Mouse (Mus musculus) ovary, postnatal 10 days (tissue): ENCODE measurements at regions not wholly inside any gene's neighbourhood (a gene's known extent, or its start where the extent isn't known, plus 50 kb on each side); places are given as distances from the start of the nearest gene placed in this dataset.

ENCODE experiments used
- DNase-seq: peaks from one replicate; pipeline ENCODE4 v3.0.0; 2022; ENCODE audit warnings: low spot score

- DNase-seq = no peak
These were observed 2492.0 kb upstream of the Gm7489 start for GRCm38 (mm10) chr15:51392449-51393405.

- DNase-seq = no peak
These were observed 2488.7 kb upstream of the Gm7489 start for GRCm38 (mm10) chr15:51395961-51396360.

GRCm38 (mm10) chr15:51403581-51403980 is 2481.1 kb upstream of the Gm7489 start:
- no peak for DNase-seq

GRCm38 (mm10) chr15:51409791-51410308 is 2474.9 kb upstream of the Gm7489 start:
- no peak for DNase-seq

GRCm38 (mm10) chr15:51411966-51412365 is 2472.7 kb upstream of the Gm7489 start:
- no peak for DNase-seq

- no peak for DNase-seq
These were observed 2442.1 kb upstream of the Gm7489 start for GRCm38 (mm10) chr15:51442606-51443005.

- no peak for DNase-seq
These were observed 2414.8 kb upstream of the Gm7489 start for GRCm38 (mm10) chr15:51469895-51470294.

GRCm38 (mm10) chr15:51471143-51471542 is 2413.6 kb upstream of the Gm7489 start:
- DNase-seq = no peak

- no peak for DNase-seq
These were observed 2412.7 kb upstream of the Gm7489 start for GRCm38 (mm10) chr15:51472049-51472448.

- no peak for DNase-seq
These were observed 2402.8 kb upstream of the Gm7489 start for GRCm38 (mm10) chr15:51481856-51482255.

GRCm38 (mm10) chr15:51484207-51484606 is 2400.5 kb upstream of the Gm7489 start:
- no peak for DNase-seq

- DNase-seq = no peak
These were observed 2399.2 kb upstream of the Gm7489 start for GRCm38 (mm10) chr15:51485554-51485953.

GRCm38 (mm10) chr15:51502058-51502741 is 2382.5 kb upstream of the Gm7489 start:
- no peak for DNase-seq

- no peak for DNase-seq
These were observed 2381.9 kb upstream of the Gm7489 start for GRCm38 (mm10) chr15:51502742-51503270.

GRCm38 (mm10) chr15:51503341-51503740 is 2381.4 kb upstream of the Gm7489 start:
- no peak for DNase-seq

GRCm38 (mm10) chr15:51504016-51504760 is 2380.5 kb upstream of the Gm7489 start:
- DNase-seq = no peak

GRCm38 (mm10) chr15:51504789-51505188 is 2379.9 kb upstream of the Gm7489 start:
- DNase-seq = no peak

GRCm38 (mm10) chr15:51507126-51507525 is 2377.6 kb upstream of the Gm7489 start:
- DNase-seq = no peak

GRCm38 (mm10) chr15:51511319-51511718 is 2373.4 kb upstream of the Gm7489 start:
- DNase-seq = no peak

GRCm38 (mm10) chr15:51536317-51536716 is 2348.4 kb upstream of the Gm7489 start:
- no peak for DNase-seq

GRCm38 (mm10) chr15:51551216-51551775 is 2333.4 kb upstream of the Gm7489 start:
- DNase-seq = no peak

GRCm38 (mm10) chr15:51558215-51558614 is 2326.5 kb upstream of the Gm7489 start:
- DNase-seq = no peak
